Mouse (Mus musculus): ENCODE measurements at regions not wholly inside any gene's neighbourhood (a gene's known extent, or its start where the extent isn't known, plus 50 kb on each side); places are given as distances from the start of the nearest gene placed in this dataset.

DNA sequence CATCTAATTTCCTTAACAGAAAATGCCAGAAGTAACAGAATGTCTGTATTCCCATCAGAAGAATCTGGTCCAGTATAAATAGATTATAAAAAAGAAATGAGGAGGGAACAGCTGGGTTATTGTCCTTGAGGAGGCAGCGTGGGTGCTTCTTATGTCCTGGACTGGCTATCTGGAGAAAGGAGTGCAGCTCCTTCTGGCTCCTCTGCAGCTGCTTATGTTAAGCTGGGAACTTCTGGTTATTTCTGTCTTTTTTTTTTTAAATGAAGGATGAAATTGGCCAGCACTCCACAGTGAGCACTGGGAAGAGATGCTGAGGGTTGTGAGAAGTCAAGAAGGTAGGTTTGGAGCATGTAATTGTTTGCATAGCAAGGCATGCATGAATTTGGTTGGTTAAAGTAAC, 441.5 kb downstream of the Ebf1 start:
- DNase-seq (ENCODE audit: low spot score) = no peak
- intact Hi-C loops (cut with DNase I) = no loop called here

DNA sequence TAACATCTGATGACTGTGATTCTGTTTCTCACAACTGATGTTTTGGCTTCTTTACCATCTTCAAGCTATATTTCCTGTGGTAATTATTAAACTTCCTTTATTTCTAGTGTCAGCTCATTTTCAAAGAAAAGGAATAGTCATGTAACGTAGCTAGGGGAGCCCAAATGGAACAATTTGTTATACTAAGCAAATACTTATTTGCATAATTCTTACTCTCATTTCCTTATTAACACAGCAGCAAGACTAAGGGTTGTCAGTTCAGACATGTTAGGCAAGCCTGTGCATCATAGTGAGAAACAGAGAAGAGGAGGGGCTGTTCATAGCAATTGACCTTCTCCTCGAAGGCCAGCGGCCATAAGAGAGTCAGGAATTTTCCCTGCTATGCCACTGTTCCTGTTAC, 449.5 kb downstream of the Ebf1 start:
- no peak for DNase-seq (ENCODE audit: low spot score)
- intact Hi-C loops (cut with DNase I) = no loop called here

DNA sequence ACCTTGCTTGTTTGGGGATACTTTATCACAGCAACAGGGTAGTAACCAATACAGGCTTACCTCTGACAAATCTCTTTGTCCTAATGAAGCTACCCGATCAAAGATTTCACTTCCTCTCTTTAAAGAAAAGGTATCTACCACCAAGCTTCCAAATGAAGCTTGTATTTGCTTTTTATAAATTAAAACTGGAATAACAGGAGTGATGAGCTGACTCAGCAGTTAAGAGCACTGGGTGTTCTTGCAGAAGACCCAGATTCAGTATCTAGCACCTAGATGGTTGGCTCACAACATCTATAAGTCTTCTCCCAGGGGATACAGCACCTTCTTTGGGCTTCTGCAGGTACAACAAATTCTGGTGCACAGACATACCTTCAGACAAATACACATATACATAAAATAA, 453.2 kb downstream of the Ebf1 start:
- DNase-seq (ENCODE audit: low spot score) = no peak
- intact Hi-C loops (cut with DNase I) = no loop called here

DNA sequence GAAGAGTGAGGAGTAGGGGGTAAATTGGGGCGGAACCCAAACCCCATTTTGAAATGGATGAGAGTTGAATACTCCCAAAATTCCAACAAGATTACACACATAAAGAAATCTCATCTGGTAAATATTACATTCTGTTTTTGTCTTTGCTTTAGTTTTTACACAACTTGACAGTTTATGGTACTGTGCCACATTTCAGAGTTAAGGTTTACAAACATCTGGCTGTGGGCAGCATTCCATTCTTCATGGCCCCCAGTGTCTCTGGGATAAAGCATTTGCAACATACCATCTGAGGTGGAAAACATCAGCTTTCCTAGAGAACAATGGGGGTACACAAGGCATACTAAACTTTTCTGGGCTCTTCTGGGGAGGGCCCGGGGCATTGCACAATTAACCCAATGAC, 454.1 kb downstream of the Ebf1 start:
- DNase-seq (ENCODE audit: low spot score) = no peak

DNA sequence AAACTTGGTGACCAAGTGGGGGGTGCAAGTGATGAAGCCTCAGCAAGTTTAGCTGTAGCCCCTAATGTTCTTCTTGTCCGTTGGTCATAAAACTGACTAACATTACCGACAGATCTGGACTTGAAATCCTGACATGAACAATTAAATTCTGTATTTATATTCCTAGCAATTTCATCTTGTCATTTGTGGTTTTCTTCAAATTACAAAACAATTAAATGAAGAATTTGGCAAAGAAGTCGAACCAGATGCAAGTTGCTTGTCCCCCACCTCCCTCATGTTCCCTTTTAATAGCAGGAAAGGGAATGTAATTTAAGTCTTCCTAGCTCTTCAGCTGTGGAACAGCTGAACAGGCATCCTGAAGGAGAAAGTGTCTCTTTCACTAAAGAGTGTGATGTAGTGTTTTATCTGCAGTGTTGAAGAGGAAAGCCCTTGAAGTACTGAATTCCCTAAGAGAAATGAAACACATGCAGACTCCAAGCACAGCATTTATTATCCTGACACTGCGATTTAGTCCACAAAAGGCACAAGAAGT, 467.5 kb downstream of the Ebf1 start:
- DNase-seq (ENCODE audit: low spot score) = no peak
- intact Hi-C loops (cut with DNase I) = no loop called here

More for the DNA sequence above, 454.1 kb downstream of the Ebf1 start:
- intact Hi-C loops (cut with DNase I) = no loop called here

DNA sequence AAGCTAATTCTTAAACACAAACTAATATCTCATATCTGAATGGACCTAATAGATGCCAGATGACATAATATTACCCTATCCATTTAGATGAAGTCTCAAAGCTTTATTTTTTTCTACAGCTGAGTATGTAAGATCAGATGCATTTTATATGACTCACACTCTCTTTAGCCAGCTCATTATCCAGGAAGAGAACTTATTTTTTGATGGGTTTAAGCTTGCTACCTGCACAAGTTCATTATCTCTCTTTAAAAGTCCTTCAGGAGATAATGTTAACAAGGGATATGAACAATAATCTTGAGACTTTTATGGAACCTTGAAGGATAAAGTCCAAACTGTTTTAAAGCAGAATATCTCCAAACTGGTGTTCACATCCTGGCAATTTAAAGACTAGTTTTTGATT, 468.0 kb downstream of the Ebf1 start:
- DNase-seq (ENCODE audit: low spot score) = no peak
- intact Hi-C loops (cut with DNase I) = no loop called here

DNA sequence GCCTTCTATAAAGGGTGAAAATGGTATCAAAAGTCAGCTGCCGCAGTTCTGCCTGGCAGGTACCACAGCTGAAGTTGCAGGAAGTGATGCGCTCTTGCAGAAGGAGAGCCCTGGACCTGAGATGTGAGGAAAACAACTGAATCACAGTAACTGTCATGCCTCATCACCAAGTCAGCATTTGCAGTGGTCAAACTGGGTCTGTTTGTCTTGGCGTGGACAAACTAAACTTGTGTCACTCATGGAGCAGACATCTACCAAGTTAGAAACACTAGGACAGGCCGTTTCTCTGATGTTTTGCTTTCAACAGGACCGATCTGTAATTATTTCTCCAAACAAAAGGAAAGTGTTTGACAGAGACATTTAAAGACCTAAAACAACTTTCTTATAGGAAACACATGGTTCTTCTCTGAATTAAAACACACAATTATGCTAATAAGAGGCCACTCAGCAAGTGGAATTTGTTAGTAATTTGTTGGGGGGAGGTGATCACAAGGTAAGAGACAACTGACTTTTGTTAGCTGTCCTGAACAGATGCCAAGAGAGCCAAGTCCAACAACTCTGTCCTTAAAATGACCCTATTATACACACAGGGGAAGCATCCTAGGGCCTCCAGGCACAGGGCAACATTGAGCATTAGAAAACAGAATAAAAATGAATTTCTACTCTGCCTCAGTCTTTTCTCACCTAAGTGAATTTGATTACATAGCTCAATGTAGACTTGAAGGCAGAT, 470.2 kb downstream of the Ebf1 start:
- intact Hi-C loops (cut with DNase I) = no loop called here
- no peak for DNase-seq (ENCODE audit: low spot score)

DNA sequence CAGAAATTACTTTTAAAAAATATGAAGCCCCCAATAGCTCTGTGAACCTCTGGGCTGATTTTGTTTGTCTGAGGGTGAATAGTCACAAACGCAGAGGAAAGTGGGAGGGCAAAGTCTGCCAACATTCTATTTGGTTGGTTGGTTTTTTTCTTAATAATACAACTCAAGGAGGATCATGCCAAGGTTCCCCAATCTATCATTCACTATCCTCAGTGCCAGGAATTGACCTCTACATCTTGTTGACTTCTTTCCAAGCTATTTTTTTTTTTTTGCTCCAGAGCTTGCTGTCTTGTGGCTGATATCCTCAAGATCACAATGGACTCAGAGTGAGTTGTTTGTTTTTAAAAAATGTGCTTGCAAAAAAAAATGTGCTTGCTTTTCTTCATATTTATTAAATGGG, 471.2 kb downstream of the Ebf1 start:
- DNase-seq (ENCODE audit: low spot score) = no peak
- intact Hi-C loops (cut with DNase I) = no loop called here

DNA sequence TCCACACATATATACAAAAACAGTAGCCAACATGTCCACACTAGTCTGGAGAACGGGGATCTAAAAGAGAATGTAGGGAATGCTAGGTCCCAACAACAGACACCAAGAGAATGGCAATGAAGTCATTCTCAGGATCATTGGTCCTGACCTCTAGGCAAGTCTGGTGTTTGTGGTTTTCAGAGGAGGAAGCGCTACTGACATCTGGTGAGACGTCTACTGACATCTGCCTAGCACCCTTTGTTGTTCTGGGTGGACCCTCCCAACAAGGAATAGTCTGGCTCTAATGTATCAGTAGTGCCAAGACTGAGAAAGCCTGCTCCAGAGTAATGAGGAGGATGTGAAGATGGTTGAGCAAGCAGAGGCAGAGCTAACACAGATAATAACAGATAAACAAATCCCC, 472.4 kb downstream of the Ebf1 start:
- intact Hi-C loops (cut with DNase I) = no loop called here
- DNase-seq (ENCODE audit: low spot score) = no peak

DNA sequence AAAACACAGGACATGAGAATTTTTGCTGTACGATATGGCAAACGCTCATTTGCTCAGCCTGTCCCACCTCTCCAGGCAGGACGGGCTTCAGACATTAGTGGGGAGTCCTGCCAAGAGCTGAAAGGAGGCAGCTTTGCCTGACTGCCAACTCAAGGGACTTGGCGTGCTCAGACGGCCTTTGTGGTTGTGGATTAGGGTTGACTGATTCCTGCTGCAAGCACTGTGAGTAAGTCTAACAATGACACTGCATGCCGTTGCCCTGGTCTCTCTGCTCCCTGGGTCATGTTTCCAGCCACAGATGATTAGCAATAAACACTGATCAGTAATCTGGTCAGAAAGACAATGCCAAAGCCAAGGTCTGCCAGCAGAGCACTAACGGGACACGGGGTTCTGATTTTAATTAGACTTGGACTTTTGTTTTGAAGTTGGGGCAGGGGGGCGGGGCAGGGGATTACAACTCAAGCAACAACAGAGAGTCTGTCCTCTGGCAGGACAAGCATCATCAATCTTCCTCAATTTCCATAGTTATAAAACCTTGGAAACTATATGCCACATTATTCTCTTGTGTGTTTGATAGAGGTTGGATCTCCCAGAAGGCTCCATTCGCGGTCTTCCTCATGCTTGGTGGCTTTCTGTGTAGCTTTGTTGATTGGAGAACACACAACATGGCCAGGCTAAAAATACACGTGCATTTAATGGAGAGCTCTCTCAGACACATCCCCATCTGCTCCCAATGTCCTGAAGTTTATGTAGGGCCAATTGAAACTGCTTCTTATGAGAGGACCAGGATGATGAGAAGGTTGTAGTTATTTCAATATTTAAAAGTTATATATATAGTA, 486.6 kb downstream of the Ebf1 start:
- intact Hi-C loops (cut with DNase I) = no loop called here
- DNase-seq (ENCODE audit: low spot score) = peak; percentile 28

DNA sequence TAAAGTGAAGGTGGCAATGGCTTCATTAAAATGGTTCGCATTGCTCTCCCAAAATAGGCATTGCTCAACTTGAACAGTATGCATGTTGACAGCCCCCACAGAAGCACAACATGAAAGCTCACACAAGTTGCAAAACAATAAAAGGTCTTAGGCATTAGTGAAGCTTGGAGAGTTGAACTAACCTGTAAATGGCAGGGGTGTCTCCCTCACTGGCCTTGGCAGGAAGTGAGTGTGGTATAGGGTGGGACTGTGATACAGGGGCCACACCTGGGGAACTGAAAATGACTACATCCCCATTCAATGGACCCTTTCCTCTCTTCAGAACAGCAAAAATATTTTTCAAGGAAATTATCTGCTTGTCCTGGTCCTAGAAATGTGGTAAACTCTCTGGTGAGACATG, 499.6 kb downstream of the Ebf1 start:
- no peak for DNase-seq (ENCODE audit: low spot score)
- intact Hi-C loops (cut with DNase I) = no loop called here

DNA sequence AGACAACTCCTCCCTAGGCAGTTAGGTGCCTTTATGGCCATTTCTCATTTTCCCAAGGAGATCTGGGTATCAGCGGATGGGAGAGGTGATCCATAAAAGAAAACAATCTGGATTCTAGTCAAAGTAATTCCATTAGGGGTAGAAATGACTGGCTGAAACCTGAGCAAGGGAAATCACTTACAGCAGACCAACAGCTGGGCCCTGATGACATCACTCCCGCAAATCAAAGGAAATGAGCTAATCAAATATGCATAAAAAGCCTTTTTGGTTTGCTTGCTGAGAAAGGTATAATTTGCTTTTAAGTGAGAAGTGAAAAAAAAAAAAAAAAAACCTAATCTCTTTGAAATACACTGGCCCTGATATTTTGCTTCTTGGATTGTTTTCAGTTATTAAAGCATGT, 506.2 kb downstream of the Ebf1 start:
- no peak for DNase-seq (ENCODE audit: low spot score)
- intact Hi-C loops (cut with DNase I) = no loop called here

DNA sequence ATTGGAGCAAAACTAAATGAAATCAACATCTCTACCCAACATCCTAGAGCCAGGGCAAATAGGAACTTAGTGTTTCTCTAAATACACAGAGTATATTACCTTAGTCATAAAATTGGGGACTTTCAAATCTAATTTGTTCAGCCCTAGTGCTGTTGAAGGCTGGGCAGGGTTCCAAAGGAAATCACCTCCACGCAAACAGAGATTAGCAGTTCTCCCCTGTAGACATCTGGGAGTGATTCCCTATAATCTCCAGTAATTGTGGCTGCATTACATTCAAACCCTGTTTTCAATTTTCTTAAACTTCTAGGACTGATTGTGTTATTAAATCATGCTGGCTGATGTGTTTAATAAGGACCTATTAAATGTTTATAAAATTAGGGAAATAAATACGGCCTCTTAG, 519.7 kb downstream of the Ebf1 start:
- DNase-seq (ENCODE audit: low spot score) = no peak
- intact Hi-C loops (cut with DNase I) = no loop called here

DNA sequence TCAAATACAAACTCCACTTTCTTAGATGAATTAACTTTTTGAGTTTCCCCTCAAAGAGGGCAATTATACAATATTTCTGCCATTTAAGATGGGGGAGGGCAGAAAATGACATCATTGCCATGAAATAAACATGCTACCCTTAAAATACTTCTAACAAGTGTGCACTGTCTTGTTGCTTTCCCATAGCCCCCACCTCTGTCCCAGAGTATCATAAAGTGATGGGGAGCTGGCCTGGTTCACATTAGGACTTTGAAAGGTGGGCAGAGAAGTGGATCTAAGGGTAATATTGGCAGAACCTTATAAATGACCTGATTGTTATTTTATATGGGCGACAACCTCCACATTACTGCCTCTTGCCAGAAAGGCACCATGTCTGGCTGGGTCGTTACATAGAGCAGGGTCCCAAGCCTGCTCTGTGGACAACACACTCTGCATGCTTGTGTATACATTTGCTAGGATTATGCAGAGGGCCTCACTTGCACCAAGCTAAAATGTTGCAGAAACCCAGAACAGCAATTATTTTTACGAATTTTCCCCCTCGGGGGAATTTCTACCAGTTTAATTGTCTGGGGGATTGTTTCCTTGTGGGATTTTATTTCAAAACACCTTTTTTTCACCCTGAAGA, 521.3 kb downstream of the Ebf1 start:
- no peak for DNase-seq (ENCODE audit: low spot score)
- intact Hi-C loops (cut with DNase I) = no loop called here

DNA sequence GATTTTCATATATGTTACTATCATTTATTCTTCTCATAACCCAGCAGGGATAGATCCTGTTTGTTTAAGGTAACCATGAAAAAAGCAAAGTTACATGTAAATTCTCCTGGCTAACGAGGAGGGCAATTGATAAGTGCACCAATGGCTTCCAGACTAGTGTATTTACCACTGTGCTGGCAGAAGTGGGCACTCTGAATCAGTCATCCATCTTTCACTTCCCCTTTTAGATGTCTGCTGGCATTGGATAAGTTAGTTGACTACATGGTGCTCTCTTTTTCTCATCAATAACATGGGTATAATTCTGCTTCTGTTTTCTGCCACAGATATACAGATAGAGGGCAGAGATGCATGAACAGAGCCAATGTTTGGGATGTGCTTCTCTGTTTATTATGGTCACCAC, 523.4 kb downstream of the Ebf1 start:
- intact Hi-C loops (cut with DNase I) = no loop called here
- no peak for DNase-seq (ENCODE audit: low spot score)

DNA sequence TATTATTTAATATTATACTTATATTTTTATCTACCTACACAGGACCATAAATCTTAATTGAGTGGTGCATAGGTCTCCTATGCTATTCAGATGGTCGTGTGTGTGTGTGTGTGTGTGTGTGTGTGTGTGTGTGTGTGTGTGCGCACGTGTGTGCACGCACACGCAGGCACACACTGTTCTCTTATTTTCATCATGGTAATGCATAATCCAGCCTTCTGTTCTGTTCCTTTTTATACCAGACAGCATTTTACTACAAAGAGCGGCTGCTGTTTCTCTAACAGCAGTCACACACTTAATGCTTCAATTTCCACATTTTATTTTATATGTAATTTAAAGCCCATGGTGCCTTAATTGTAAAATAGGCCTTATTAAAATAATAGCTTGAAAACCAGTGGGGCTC, 537.0 kb downstream of the Ebf1 start:
- intact Hi-C loops (cut with DNase I) = no loop called here
- no peak for DNase-seq (ENCODE audit: low spot score)

DNA sequence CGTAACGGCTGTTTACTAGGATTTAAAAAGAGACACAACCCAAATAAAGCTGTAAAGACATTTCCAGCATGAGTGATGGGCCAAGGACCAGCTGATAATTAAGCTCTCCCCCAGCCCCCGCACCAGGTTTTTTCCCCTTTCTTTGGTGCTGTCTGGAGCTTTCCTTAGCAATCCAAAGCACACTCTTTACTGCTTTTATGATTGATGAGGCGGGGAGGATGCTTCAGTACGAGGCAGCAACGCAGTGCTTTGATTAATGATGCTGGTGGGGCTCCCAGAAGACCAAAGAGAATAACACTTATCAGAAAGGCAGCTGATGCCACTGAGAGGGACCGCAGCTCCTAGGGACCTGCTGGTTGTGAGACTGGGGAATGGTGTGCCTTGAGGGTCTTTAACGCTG, 537.4 kb downstream of the Ebf1 start:
- no peak for DNase-seq (ENCODE audit: low spot score)
- intact Hi-C loops (cut with DNase I) = no loop called here

DNA sequence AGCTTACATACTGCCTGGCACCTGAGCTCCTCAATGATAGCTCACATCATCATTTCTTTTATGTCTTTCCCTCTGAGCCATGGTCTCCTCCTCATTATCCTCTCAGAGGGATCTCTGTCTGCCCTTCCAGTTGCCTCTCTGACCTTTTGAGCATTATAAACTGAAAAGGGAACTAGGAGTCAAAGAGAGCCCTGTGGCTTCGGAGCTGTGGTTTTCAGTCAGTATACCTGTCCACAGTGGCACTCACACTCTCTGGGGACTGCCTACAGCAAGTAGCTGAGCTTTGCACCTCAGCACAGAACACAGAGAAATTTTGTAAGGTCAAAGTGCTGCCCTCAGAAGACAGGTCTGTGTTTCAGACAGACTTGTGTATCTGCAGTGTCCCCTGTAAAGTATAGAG, 538.7 kb downstream of the Ebf1 start:
- no peak for DNase-seq (ENCODE audit: low spot score)
- intact Hi-C loops (cut with DNase I) = no loop called here

DNA sequence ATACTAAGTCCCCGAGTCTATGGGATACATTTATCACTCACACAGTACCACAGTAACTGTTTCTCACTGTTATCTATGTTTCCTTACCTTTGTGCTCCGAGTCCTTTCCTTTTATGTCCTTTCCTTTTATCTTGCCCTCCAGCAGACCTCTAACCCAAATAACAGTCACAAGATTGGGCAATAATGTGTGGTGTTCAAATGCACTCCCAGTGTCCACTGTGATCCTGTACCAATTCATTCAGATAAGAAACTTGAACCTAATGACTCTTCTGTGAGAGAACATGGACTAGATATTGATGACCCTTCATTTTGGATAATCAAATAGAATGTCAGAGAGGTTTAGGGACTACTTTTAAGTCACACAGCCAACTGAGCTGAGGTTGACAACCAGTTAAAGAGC, 541.2 kb downstream of the Ebf1 start:
- no peak for DNase-seq (ENCODE audit: low spot score)
- intact Hi-C loops (cut with DNase I) = no loop called here

DNA sequence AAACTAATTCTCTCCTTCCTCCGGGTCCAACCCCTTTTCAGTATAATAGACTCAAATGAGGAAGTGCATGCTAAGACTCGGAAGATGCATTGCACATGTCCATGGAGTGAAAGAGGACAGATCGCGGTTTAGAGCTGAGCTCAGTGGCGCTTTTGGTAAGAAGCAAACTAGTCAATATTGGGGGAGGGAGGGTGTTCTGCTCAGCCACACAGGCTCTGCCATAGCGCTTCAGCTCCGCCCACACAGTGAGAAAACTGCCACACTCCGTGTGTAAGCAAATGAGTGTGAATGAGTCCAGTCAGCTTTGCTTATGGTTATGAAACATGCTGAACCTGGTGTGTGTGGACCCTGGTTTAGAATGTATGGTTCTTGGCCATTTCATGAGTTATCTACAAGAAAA, 543.8 kb downstream of the Ebf1 start:
- no peak for DNase-seq (ENCODE audit: low spot score)
- intact Hi-C loops (cut with DNase I) = no loop called here

DNA sequence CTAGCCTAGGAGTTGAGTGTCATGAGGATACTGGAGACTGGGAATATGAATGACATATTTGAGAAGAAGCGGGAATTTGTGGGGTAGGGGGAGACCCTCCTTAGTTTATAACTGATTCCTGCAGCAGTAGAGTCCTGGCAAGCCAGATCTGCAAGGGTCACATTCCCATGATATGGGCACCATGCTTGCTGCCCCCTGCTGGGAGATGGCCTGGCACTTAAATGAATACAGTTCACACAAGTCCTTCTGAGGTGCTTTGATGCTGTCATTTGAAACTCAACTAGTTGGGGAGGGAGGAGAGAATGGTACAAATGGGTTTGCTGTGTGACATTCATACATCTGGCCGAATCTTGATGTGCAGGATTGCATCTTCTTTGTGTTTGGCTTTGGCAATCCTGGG, 556.4 kb downstream of the Ebf1 start:
- DNase-seq (ENCODE audit: low spot score) = no peak
- intact Hi-C loops (cut with DNase I) = no loop called here

All from heart, postnatal 25 days (tissue).